Mouse (Mus musculus) cortical plate, adult 2 months (tissue): ENCODE results near the gene Defb48.

ENCODE experiments used
- CTCF ChIP-seq: fragments of 200-500 bp; IDR thresholded peaks from 2 replicates; pipeline ENCODE4 v1.5.1; 2011; ENCODE audit warnings: mild to moderate bottlenecking, control low read depth, low read length; ENCODE audit not compliant: insufficient read depth; ENCODE audit errors: extremely low read depth
- POLR2A ChIP-seq: fragments of 200-500 bp; IDR thresholded peaks from 2 replicates; pipeline ENCODE4 v1.6.1; 2011; ENCODE audit warnings: mild to moderate bottlenecking, low read length, control low read depth; ENCODE audit not compliant: insufficient read depth; ENCODE audit errors: extremely low read depth

- TF ChIP-seq CTCF = peak; percentile 15; the same call in 1 of the 2 replicates
- TF ChIP-seq POLR2A = no peak
Measured at GRCm38 (mm10) chr14:62939435-62939834, 44.9 kb downstream of the Defb48 start.
